Mouse (Mus musculus) MEL (cell line): ENCODE results near the gene Igsf21. TPM values are rescaled to one million over a fixed set of nuclear protein-coding genes. Genes with fewer than 3 reads are reported as not detected.

Source experiments
- DNase-seq: peaks from one replicate; pipeline ENCODE4 v3.0.0; 2011; ENCODE audit warnings: low read depth, low spot score
- H3K27ac ChIP-seq: 2 replicates; pipeline ENCODE4 v1.5.1; 2012; ENCODE audit warnings: low read depth, mild to moderate bottlenecking, control low read depth, low read length, moderate library complexity; ENCODE audit not compliant: control insufficient read depth
- H3K27me3 ChIP-seq, 2 experiments: fragments of 150-350 bp in 1 of 2; sonication (generic) in 1 of 2; 2 replicates each; pipeline ENCODE4 v1.6.1; 2012; ENCODE audit warnings: low read length in 2 of 2, mild to moderate bottlenecking in 2 of 2, improper control_type of control experiment in 1 of 2, moderate library complexity in 1 of 2; ENCODE audit not compliant: insufficient read depth in 2 of 2, control insufficient read depth in 1 of 2
- H3K36me3 ChIP-seq, 2 experiments: 2 replicates each; pipeline ENCODE4 v1.6.1; 2012 to 2014; ENCODE audit warnings: low read length in 2 of 2, improper control_type of control experiment in 1 of 2, inconsistent platforms in 1 of 2, mild to moderate bottlenecking in 1 of 2; ENCODE audit not compliant: insufficient read depth in 2 of 2, control insufficient read depth in 1 of 2
- H3K4me1 ChIP-seq, 2 experiments: fragments of 150-350 bp in 1 of 2; sonication (generic) in 1 of 2; 2 replicates each; pipeline ENCODE4 v1.6.1; 2012; ENCODE audit warnings: low read length in 2 of 2, improper control_type of control experiment in 1 of 2, mild to moderate bottlenecking in 1 of 2; ENCODE audit not compliant: insufficient read depth in 2 of 2, control insufficient read depth in 1 of 2
- H3K4me3 ChIP-seq, 2 experiments: fragments of 150-350 bp in 1 of 2; sonication (generic) in 1 of 2; 2 replicates each; pipeline ENCODE4 v1.5.1; 2012; ENCODE audit warnings: low read depth in 2 of 2, low read length in 2 of 2, mild to moderate bottlenecking in 2 of 2, moderate library complexity in 2 of 2, control low read depth in 1 of 2, improper control_type of control experiment in 1 of 2; ENCODE audit not compliant: control insufficient read depth in 1 of 2, insufficient read depth in 1 of 2
- H3K79me2 ChIP-seq: 2 replicates; pipeline ENCODE4 v1.6.1; 2012; ENCODE audit warnings: mild to moderate bottlenecking, low read length, moderate library complexity; ENCODE audit not compliant: control insufficient read depth, poor library complexity, insufficient read depth
- H3K9ac ChIP-seq: 2 replicates; pipeline ENCODE4 v1.6.1; 2012; ENCODE audit warnings: low read depth, mild to moderate bottlenecking, control low read depth, low read length, moderate library complexity; ENCODE audit not compliant: control insufficient read depth, poor library complexity, severe bottlenecking
- H3K9me3 ChIP-seq: fragments of 150-350 bp; sonication (generic); replicated peaks from 2 replicates; pipeline ENCODE4 v1.6.1; 2012; ENCODE audit warnings: mild to moderate bottlenecking, low read length, improper control_type of control experiment, moderate library complexity; ENCODE audit not compliant: insufficient read depth
- BHLHE40 ChIP-seq: IDR thresholded peaks from 2 replicates; pipeline ENCODE4 v1.6.1; 2012; ENCODE audit warnings: low read depth, mild to moderate bottlenecking, inconsistent platforms, low read length, improper control_type of control experiment, borderline replicate concordance
- CHD1 ChIP-seq: IDR thresholded peaks from 2 replicates; pipeline ENCODE4 v1.6.1; 2012; ENCODE audit warnings: low read depth, mild to moderate bottlenecking, inconsistent platforms, low read length, improper control_type of control experiment
- CTCF ChIP-seq, 3 experiments: IDR thresholded peaks in 2 of 3; conservative IDR thresholded peaks in 1 of 3; 2 replicates each; pipeline ENCODE4 v1.5.1; 2011 to 2012; ENCODE audit warnings: low read length in 3 of 3, low read depth in 2 of 3, mild to moderate bottlenecking in 2 of 3, improper control_type of control experiment in 1 of 3, inconsistent platforms in 1 of 3, mixed read lengths in 1 of 3, moderate library complexity in 1 of 3; ENCODE audit not compliant: control insufficient read depth in 1 of 3, insufficient read depth in 1 of 3, poor library complexity in 1 of 3, severe bottlenecking in 1 of 3
- E2F4 ChIP-seq: IDR thresholded peaks from 2 replicates; pipeline ENCODE4 v1.6.1; 2011; ENCODE audit warnings: low read depth, low read length, improper control_type of control experiment, borderline replicate concordance
- ELF1 ChIP-seq: IDR thresholded peaks from 2 replicates; pipeline ENCODE4 v1.6.1; 2014; ENCODE audit warnings: low read depth, mild to moderate bottlenecking, inconsistent platforms, low read length, improper control_type of control experiment, moderate library complexity
- GABPA ChIP-seq: IDR thresholded peaks from 2 replicates; pipeline ENCODE4 v1.6.1; 2012; ENCODE audit warnings: low read depth, mild to moderate bottlenecking, inconsistent platforms, low read length, improper control_type of control experiment, moderate library complexity
- KAT2A ChIP-seq: conservative IDR thresholded peaks from 2 replicates; pipeline ENCODE4 v1.6.1; 2012; ENCODE audit warnings: low read depth, low read length, improper control_type of control experiment, inconsistent platforms
- MAFK ChIP-seq: IDR thresholded peaks from 2 replicates; pipeline ENCODE4 v1.6.1; 2011; ENCODE audit warnings: low read depth, mild to moderate bottlenecking, low read length, improper control_type of control experiment, borderline replicate concordance
- MAX ChIP-seq: IDR thresholded peaks from 2 replicates; pipeline ENCODE4 v1.6.1; 2011; ENCODE audit warnings: low read length, improper control_type of control experiment
- MXI1 ChIP-seq: IDR thresholded peaks from 2 replicates; pipeline ENCODE4 v1.6.1; 2011; ENCODE audit warnings: mild to moderate bottlenecking, low read depth, low read length, improper control_type of control experiment
- NELFE ChIP-seq: IDR thresholded peaks from 2 replicates; pipeline ENCODE4 v1.6.1; 2011; ENCODE audit warnings: low read depth, low read length, improper control_type of control experiment
- NRF1 ChIP-seq: IDR thresholded peaks from 2 replicates; pipeline ENCODE4 v1.6.1; 2014; ENCODE audit warnings: low read depth, mild to moderate bottlenecking, inconsistent platforms, low read length, improper control_type of control experiment, moderate library complexity; ENCODE audit not compliant: poor library complexity, insufficient read depth, severe bottlenecking
- POLR2AphosphoS5 ChIP-seq: IDR thresholded peaks from 2 replicates; pipeline ENCODE4 v1.6.1; 2012; ENCODE audit warnings: low read depth, borderline replicate concordance, mild to moderate bottlenecking, inconsistent platforms, low read length, moderate library complexity, mixed read lengths
- RAD21 ChIP-seq: IDR thresholded peaks from 2 replicates; pipeline ENCODE4 v1.6.1; 2011; ENCODE audit warnings: mild to moderate bottlenecking, low read depth, low read length, improper control_type of control experiment
- SIN3A ChIP-seq: IDR thresholded peaks from 2 replicates; pipeline ENCODE4 v1.6.1; 2012; ENCODE audit warnings: low read length, improper control_type of control experiment, inconsistent platforms
- TAL1 ChIP-seq: IDR thresholded peaks from 2 replicates; pipeline ENCODE4 v1.6.1; 2012; ENCODE audit warnings: mild to moderate bottlenecking, inconsistent platforms, low read length, moderate library complexity, mixed read lengths
- TCF12 ChIP-seq: IDR thresholded peaks from 2 replicates; pipeline ENCODE4 v1.6.1; 2014; ENCODE audit warnings: low read depth, mild to moderate bottlenecking, inconsistent platforms, low read length, improper control_type of control experiment, moderate library complexity
- USF1 ChIP-seq: IDR thresholded peaks from 2 replicates; pipeline ENCODE4 v1.6.1; 2014; ENCODE audit warnings: low read depth, mild to moderate bottlenecking, inconsistent platforms, low read length, improper control_type of control experiment, moderate library complexity
- USF2 ChIP-seq, 2 experiments: IDR thresholded peaks; 2 replicates each; pipeline ENCODE4 v1.6.1; 2011 to 2012; ENCODE audit warnings: improper control_type of control experiment in 2 of 2, low read length in 2 of 2, borderline replicate concordance in 1 of 2, inconsistent platforms in 1 of 2, low read depth in 1 of 2, mild to moderate bottlenecking in 1 of 2; ENCODE audit not compliant: insufficient read depth in 1 of 2
- ZC3H11A ChIP-seq: IDR thresholded peaks from 2 replicates; pipeline ENCODE4 v1.6.1; 2012; ENCODE audit warnings: low read depth, mild to moderate bottlenecking, inconsistent platforms, low read length, improper control_type of control experiment
- polyA plus RNA-seq, 2 experiments: library from polyadenylated mRNA; stranded (reverse) in 1 of 2; unstranded in 1 of 2; fragments of >175 nt in 1 of 2; fragments of >200 nt in 1 of 2; gene quantifications; 2 replicates each; pipeline versions ENCODE4 v1.2.1 to v1.2.4; 2012; ENCODE audit warnings: low replicate concordance in 2 of 2, low read depth in 1 of 2; ENCODE audit not compliant: insufficient read length in 2 of 2, insufficient read depth in 1 of 2, missing spikeins in 1 of 2
- total RNA-seq: library from RNA; depleted of rRNA; stranded (reverse); fragments of 300-350 nt; gene quantifications from 2 replicates; pipeline ENCODE4 v1.2.3, GENCODE M21; 2012

Gene Igsf21
- total and polyA plus RNA-seq, 3 experiments, result not detected

DNA sequence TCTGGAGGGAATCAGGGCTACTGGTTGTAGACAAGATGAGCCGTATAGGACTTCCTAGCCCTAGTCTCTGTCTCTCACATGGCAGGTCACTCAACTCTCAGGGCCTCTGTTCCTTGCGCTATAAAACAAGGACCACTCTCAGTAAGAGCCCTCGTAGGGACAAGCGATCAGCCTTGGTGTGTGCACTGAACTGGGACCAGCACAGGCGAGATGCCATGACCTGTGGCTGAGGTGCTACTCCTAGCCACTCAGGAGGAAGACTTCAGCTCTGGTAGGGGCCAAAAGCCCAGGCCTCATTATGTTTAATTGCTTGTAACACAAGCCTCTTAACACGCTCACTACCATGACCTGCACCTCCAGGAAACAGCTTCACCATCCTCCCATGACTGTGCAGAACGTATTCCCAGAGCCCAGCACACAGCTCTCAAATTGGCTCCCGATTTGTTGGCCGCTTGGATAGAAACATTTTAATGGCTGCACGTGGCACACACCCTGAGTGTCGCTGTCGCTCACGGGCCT, 183.4 kb downstream of the Igsf21 start:
- H3K79me2 ChIP-seq, result no peaks in the 10 kb centered on the region
- no peaks in the 10 kb centered on the region for H3K27me3 ChIP-seq
- H3K9me3 ChIP-seq, result no peaks in the 10 kb centered on the region; the same call in 1 of the 2 replicates
- no peaks in the 10 kb centered on the region for H3K4me1 ChIP-seq
- H3K36me3 ChIP-seq, result no peaks in the 10 kb centered on the region
- H3K4me3 ChIP-seq, result no peak overlapping the region
- no peak overlapping the region for H3K9ac ChIP-seq
- DNase-seq, result no peak
- TF ChIP-seq CHD1 (no peak), ZC3H11A (no peak), TAL1 (no peak), POLR2AphosphoS5 (no peak), MXI1 (no peak), USF2 (IDR thresholded peaks at IDR 0.05; ENCODE audit: borderline replicate concordance in 1 of 2, insufficient read depth in 1 of 2, low read depth in 1 of 2, low read length in 2 of 2) (no peak), SIN3A (no peak), CTCF (IDR thresholded peaks at IDR 0.05 in 2 of 3, conservative IDR thresholded peaks at IDR 0.05 in 1 of 3; ENCODE audit: control insufficient read depth in 1 of 3, insufficient read depth in 1 of 3, low read depth in 2 of 3, low read length in 3 of 3, poor library complexity in 1 of 3, severe bottlenecking in 1 of 3) (no peak), NELFE (no peak), RAD21 (no peak), ELF1 (no peak), USF1 (no peak), E2F4 (no peak), TCF12 (no peak), BHLHE40 (no peak), MAX (no peak), MAFK (no peak), GABPA (no peak), NRF1 (no peak)
- H3K27ac ChIP-seq, result no peak overlapping the region

DNA sequence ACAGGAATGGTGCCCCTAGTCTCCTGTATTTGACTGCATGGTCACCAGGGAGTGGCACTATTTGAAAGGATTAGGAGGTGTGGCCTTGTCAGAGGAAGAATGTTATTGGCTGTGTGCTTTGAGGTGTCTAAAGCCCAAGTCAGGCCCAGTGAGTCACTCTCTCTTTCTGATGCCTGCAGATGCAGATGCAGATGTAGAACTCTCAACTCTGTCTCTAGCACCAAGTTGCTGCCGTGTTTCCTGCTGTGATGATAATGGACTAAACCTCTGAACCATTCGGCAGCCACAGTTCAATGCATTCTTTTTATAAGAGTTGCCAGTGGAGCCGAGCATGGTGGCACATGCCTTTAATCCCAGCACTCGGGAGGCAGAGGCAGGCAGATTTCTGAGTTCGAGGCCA, 186.3 kb downstream of the Igsf21 start:
- Histone ChIP-seq H3K4me3 (no peak overlapping the region), H3K79me2 (no peaks in the 10 kb centered on the region), H3K27me3 (no peaks in the 10 kb centered on the region), H3K9ac (no peak overlapping the region), H3K36me3 (no peaks in the 10 kb centered on the region), H3K27ac (no peak overlapping the region), H3K9me3 (no peaks in the 10 kb centered on the region; the same call in 1 of the 2 replicates), H3K4me1 (no peaks in the 10 kb centered on the region)
- no peak for DNase-seq
- TF ChIP-seq KAT2A, result no peak
- TF ChIP-seq SIN3A, result no peak
- TF ChIP-seq NRF1, result no peak
- TF ChIP-seq BHLHE40, result no peak
